Mouse (Mus musculus) CH12.LX (cell line): ENCODE data around the gene Odf4. TPM values are rescaled to one million over a fixed set of nuclear protein-coding genes. Genes with fewer than 3 reads are reported as not detected.

Experiments used
- DNase-seq: peaks from one replicate; pipeline ENCODE4 v3.0.0-alpha.2; 2013; ENCODE audit errors: extremely low read depth
- H3K27ac ChIP-seq: 2 replicates; pipeline ENCODE4 v1.5.1; 2012; ENCODE audit warnings: low read depth, mild to moderate bottlenecking, control low read depth, moderate library complexity; ENCODE audit not compliant: insufficient read depth
- H3K27me3 ChIP-seq: replicated peaks from 2 replicates; pipeline ENCODE3; 2012; ENCODE audit warnings: inconsistent platforms
- H3K36me3 ChIP-seq, 2 experiments: replicated peaks in 1 of 2; 2 replicates each; pipeline versions ENCODE3 to v1.6.1; 2012; ENCODE audit warnings: inconsistent platforms in 1 of 2, low read length in 1 of 2, mild to moderate bottlenecking in 1 of 2, mixed read lengths in 1 of 2, moderate library complexity in 1 of 2; ENCODE audit not compliant: control insufficient read depth in 1 of 2, insufficient read depth in 1 of 2
- H3K4me1 ChIP-seq, 2 experiments: 2 replicates each; pipeline ENCODE4 v1.6.1; 2012; ENCODE audit warnings: inconsistent platforms in 1 of 2, moderate library complexity in 1 of 2; ENCODE audit not compliant: insufficient read depth in 2 of 2, control insufficient read depth in 1 of 2
- H3K4me2 ChIP-seq: 2 replicates; pipeline ENCODE4 v1.6.1; 2012; ENCODE audit warnings: low read depth, mild to moderate bottlenecking, control low read depth; ENCODE audit not compliant: poor library complexity, insufficient read depth, severe bottlenecking
- H3K4me3 ChIP-seq, 3 experiments: fragments of 150-350 bp in 1 of 3; sonication (generic) in 1 of 3; replicated peaks in 1 of 3; 2 replicates each; pipeline versions ENCODE3 to v1.5.1; 2011 to 2012; ENCODE audit warnings: low read depth in 2 of 3, low read length in 2 of 3, mild to moderate bottlenecking in 2 of 3, moderate library complexity in 2 of 3, control low read depth in 1 of 3, improper control_type of control experiment in 1 of 3, inconsistent platforms in 1 of 3, mixed read lengths in 1 of 3; ENCODE audit not compliant: poor library complexity in 1 of 3
- H3K79me2 ChIP-seq: replicated peaks from 2 replicates; pipeline ENCODE4 v1.6.1; 2012; ENCODE audit warnings: mild to moderate bottlenecking, moderate library complexity; ENCODE audit not compliant: control insufficient read depth, poor library complexity, insufficient read depth, severe bottlenecking; ENCODE audit errors: extremely low read depth
- H3K9ac ChIP-seq: 2 replicates; pipeline ENCODE4 v1.6.1; 2012; ENCODE audit warnings: low read depth, mild to moderate bottlenecking, control low read depth, moderate library complexity; ENCODE audit not compliant: insufficient read depth
- H3K9me3 ChIP-seq: replicated peaks from 2 replicates; pipeline ENCODE3; 2012; ENCODE audit warnings: low read length, inconsistent platforms, mixed read lengths
- BHLHE40 ChIP-seq: IDR thresholded peaks from 2 replicates; pipeline ENCODE4 v1.6.1; 2011; ENCODE audit warnings: mild to moderate bottlenecking, low read depth, low read length, improper control_type of control experiment
- CHD1 ChIP-seq: IDR thresholded peaks from 2 replicates; pipeline ENCODE4 v1.6.1; 2012; ENCODE audit warnings: low read depth, low read length, improper control_type of control experiment, inconsistent platforms
- CHD2 ChIP-seq: IDR thresholded peaks from 2 replicates; pipeline ENCODE4 v1.6.1; 2011; ENCODE audit warnings: low read length, improper control_type of control experiment
- ELF1 ChIP-seq: IDR thresholded peaks from 2 replicates; pipeline ENCODE4 v1.6.1; 2014; ENCODE audit warnings: low read depth, mild to moderate bottlenecking, inconsistent platforms, low read length, improper control_type of control experiment
- IRF4 ChIP-seq: IDR thresholded peaks from 2 replicates; pipeline ENCODE4 v1.6.1; 2014; ENCODE audit warnings: low read depth, mild to moderate bottlenecking, inconsistent platforms, low read length, improper control_type of control experiment
- JUND ChIP-seq: conservative IDR thresholded peaks from 2 replicates; pipeline ENCODE4 v1.6.1; 2011; ENCODE audit warnings: low read depth, low read length, improper control_type of control experiment
- KAT2A ChIP-seq: IDR thresholded peaks from 2 replicates; pipeline ENCODE4 v1.6.1; 2012; ENCODE audit warnings: low read length, improper control_type of control experiment, inconsistent platforms; ENCODE audit not compliant: insufficient replicate concordance
- MAZ ChIP-seq: IDR thresholded peaks from 2 replicates; pipeline ENCODE4 v1.6.1; 2012; ENCODE audit warnings: low read depth, mild to moderate bottlenecking, inconsistent platforms, low read length, improper control_type of control experiment, moderate library complexity
- NELFE ChIP-seq: IDR thresholded peaks from 2 replicates; pipeline ENCODE4 v1.6.1; 2011; ENCODE audit warnings: low read depth, low read length, improper control_type of control experiment
- NRF1 ChIP-seq: IDR thresholded peaks from 2 replicates; pipeline ENCODE4 v1.6.1; 2014; ENCODE audit warnings: low read depth, mild to moderate bottlenecking, inconsistent platforms, low read length, improper control_type of control experiment, moderate library complexity
- POLR2AphosphoS2 ChIP-seq: IDR thresholded peaks from 2 replicates; pipeline ENCODE4 v1.6.1; 2011; ENCODE audit warnings: low read depth, low read length, improper control_type of control experiment
- RAD21 ChIP-seq: IDR thresholded peaks from 2 replicates; pipeline ENCODE4 v1.6.1; 2011; ENCODE audit warnings: low read depth, mild to moderate bottlenecking, low read length, improper control_type of control experiment, moderate library complexity
- TCF12 ChIP-seq: IDR thresholded peaks from 2 replicates; pipeline ENCODE4 v1.6.1; 2014; ENCODE audit warnings: low read depth, mild to moderate bottlenecking, inconsistent platforms, low read length, improper control_type of control experiment
- ZC3H11A ChIP-seq: IDR thresholded peaks from 2 replicates; pipeline ENCODE4 v1.6.1; 2012; ENCODE audit warnings: low read depth, mild to moderate bottlenecking, inconsistent platforms, low read length, improper control_type of control experiment
- dilution Hi-C: fragments of 300-500 bp; cut with MboI; formaldehyde crosslinking; loops from 2 replicates; pipeline ENCODE4 v1.14.3; 2020; ENCODE audit warnings: low sequenced_read_pairs; ENCODE audit not compliant: extremely low pct_unique_long_range_greater_than_20kb, extremely low pct_ligation_motif_present
- in situ Hi-C: fragments of 300-500 bp; cut with MboI; formaldehyde crosslinking; loops from 3 replicates; pipeline ENCODE4 v1.14.3; 2019; ENCODE audit warnings: low sequenced_read_pairs, low pct_ligation_motif_present, low pct_unique_long_range_greater_than_20kb, mixed read lengths
- polyA plus RNA-seq: library from polyadenylated mRNA; unstranded; fragments of >175 nt; gene quantifications from 2 replicates; pipeline ENCODE4 v1.2.1, GENCODE M21; 2012; ENCODE audit warnings: low read depth; ENCODE audit not compliant: insufficient read length
- total RNA-seq, 2 experiments: library from RNA; depleted of rRNA; stranded (reverse); fragments of 300-350 nt in 1 of 2; fragments of >200 nt in 1 of 2; gene quantifications; 2 replicates each; pipeline ENCODE4 v1.2.3; 2012 to 2014

Gene Odf4
- total and polyA plus RNA-seq, 3 experiments, result not detected

DNA sequence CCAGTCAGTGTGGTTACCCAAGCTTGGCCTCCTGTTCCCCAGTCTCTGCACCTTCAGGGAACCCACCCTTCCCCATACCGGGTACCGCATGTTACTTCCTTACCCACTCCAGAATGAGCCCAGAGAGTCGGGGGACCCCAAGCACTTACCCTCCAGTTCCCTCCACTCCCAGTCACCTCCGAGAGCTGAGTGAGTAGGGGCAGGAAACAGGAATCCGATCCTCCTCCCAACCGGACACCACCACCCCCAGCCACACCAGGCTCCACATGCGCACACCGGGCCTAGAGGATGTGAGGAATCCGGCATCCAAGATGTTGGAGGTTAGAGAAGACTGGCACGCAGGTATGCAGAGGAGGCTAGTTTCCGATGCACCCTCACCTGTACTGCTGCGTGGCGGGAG lies 29.8 kb upstream of the Odf4 start:
- Histone ChIP-seq H3K36me3 (no peaks in the 10 kb centered on the region), H3K9ac (no peak overlapping the region), H3K4me2 (no peak overlapping the region), H3K4me1 (peaks cover 0 to 9% of the 10 kb centered on the region in 2 experiments; a peak in 3 of 4 replicates)
- dilution Hi-C loops, result no loop called here
- TF ChIP-seq TCF12 (no peak), KAT2A (no peak), CHD2 (no peak), NELFE (no peak)
- TF ChIP-seq, all 38 proteins: peak for 0
- Histone ChIP-seq H3K27me3 (peaks cover 39% of the 10 kb centered on the region), H3K9me3 (no peaks in the 10 kb centered on the region), H3K4me3 (no peak overlapping the region), H3K27ac (no peak overlapping the region), H3K79me2 (no peaks in the 10 kb centered on the region)
- no peak for DNase-seq
- in situ Hi-C loops, result no loop called here

GRCm38 (mm10) chr11:68956107-68956506 lies 29.2 kb upstream of the Odf4 start:
- Histone ChIP-seq H3K4me1 (peaks cover 0 to 9% of the 10 kb centered on the region in 2 experiments; a peak in 3 of 4 replicates), H3K9me3 (no peaks in the 10 kb centered on the region), H3K4me3 (no peak overlapping the region), H3K27me3 (peaks cover 37% of the 10 kb centered on the region), H3K9ac (no peak overlapping the region), H3K36me3 (no peaks in the 10 kb centered on the region), H3K79me2 (no peaks in the 10 kb centered on the region), H3K4me2 (no peak overlapping the region), H3K27ac (no peak overlapping the region)
- DNase-seq, result no peak
- dilution Hi-C loops (no loop called here), in situ Hi-C loops (no loop called here)
- peak; percentile 60 for TF ChIP-seq IRF4
- TF ChIP-seq ZC3H11A, result no peak

DNA sequence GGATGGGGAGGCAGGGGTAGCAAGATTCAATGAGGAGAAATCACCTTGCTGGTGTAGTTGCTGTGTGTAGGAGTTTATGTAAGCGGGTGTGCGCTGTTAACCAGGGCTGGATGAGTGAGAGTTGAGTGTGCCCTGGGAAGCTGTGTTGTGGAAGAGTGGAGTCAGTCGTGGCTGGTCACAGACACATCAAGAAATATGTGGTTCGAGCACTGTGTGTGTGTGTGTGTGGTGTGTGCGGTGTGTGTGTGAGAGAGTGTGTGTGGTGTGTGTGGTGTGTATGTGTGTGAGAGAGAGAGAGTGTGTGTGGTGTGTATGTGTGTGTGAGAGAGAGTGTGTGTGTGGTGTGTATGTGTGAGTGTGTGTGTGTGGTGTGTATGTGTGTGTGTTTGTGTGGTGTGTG lies 28.6 kb upstream of the Odf4 start:
- no peak overlapping the region for H3K4me3 ChIP-seq
- H3K27ac ChIP-seq, result no peak overlapping the region
- TF ChIP-seq JUND (no peak), NRF1 (no peak), IRF4 (no peak), MAZ (no peak), CHD1 (no peak), ZC3H11A (no peak), BHLHE40 (no peak), ELF1 (no peak), RAD21 (no peak), POLR2AphosphoS2 (no peak)
- TF ChIP-seq, all 38 proteins: peak for 0
- H3K9ac ChIP-seq, result no peak overlapping the region
- DNase-seq, result no peak
- in situ Hi-C loops, result no loop called here
- dilution Hi-C loops, result no loop called here
- H3K4me2 ChIP-seq, result peak overlapping the region; percentile 70; the same call in 1 of the 2 replicates
- H3K27me3 ChIP-seq, result peaks cover 36% of the 10 kb centered on the region
- H3K9me3 ChIP-seq, result no peaks in the 10 kb centered on the region
- H3K36me3 ChIP-seq, result no peaks in the 10 kb centered on the region
- no peaks in the 10 kb centered on the region for H3K79me2 ChIP-seq
- peaks cover 0 to 9% of the 10 kb centered on the region in 2 experiments; a peak in 3 of 4 replicates for H3K4me1 ChIP-seq
